Mouse (Mus musculus): ENCODE data around the gene Tmem163. TPM values are rescaled to one million over a fixed set of nuclear protein-coding genes. Genes with fewer than 3 reads are reported as not detected.

Tmem163 gene
- total and polyA plus RNA-seq, 3 experiments, result 4.5 to 10.0 (median 8.1) TPM

- Histone ChIP-seq H3K27me3 (replicated peaks) (no peaks in the 10 kb centered on the region), H3K9me3 (replicated peaks; ENCODE audit: low read length) (peaks cover 34% of the 10 kb centered on the region), H3K4me3 (replicated peaks in 1 of 3; ENCODE audit: low read depth in 2 of 3, low read length in 2 of 3, poor library complexity in 1 of 3) (peak overlapping the region in 1 of 3 experiments; percentile 59), H3K9ac (ENCODE audit: insufficient read depth, low read depth) (no peak overlapping the region), H3K36me3 (replicated peaks in 1 of 2; ENCODE audit: control insufficient read depth in 1 of 2, insufficient read depth in 1 of 2, low read length in 1 of 2) (peaks cover 0 to 32% of the 10 kb centered on the region in 2 experiments), H3K27ac (ENCODE audit: insufficient read depth, low read depth) (peak overlapping the region; percentile 93), H3K79me2 (replicated peaks; ENCODE audit: control insufficient read depth, extremely low read depth, insufficient read depth, poor library complexity, severe bottlenecking) (no peaks in the 10 kb centered on the region), H3K4me2 (ENCODE audit: insufficient read depth, low read depth, poor library complexity, severe bottlenecking) (no peak overlapping the region), H3K4me1 (ENCODE audit: control insufficient read depth in 1 of 2, insufficient read depth in 2 of 2) (peaks cover 34 to 51% of the 10 kb centered on the region in 2 experiments)
- TF ChIP-seq RCOR1 (conservative IDR thresholded peaks at IDR 0.05; ENCODE audit: low read depth, low read length), result 0 out of 2 replicates have a peak, but pooled peaks have one; percentile 36
- no peak for TF ChIP-seq MEF2A (IDR thresholded peaks at IDR 0.05; ENCODE audit: borderline replicate concordance, low read depth, low read length)
- TF ChIP-seq POLR2A (IDR thresholded peaks at IDR 0.05; ENCODE audit: low read depth, low read length), result peak; percentile 8; the same call in 1 of the 2 replicates
- no peak for DNase-seq (ENCODE audit: extremely low read depth)
- in situ Hi-C loops (cut with MboI; ENCODE audit: low pct_ligation_motif_present, low pct_unique_long_range_greater_than_20kb, low sequenced_read_pairs), result no loop called here
- dilution Hi-C loops (cut with MboI; ENCODE audit: extremely low pct_ligation_motif_present, extremely low pct_unique_long_range_greater_than_20kb, low sequenced_read_pairs), result no loop called here
Measured at GRCm38 (mm10) chr1:127514888-127515287, 164.5 kb downstream of the Tmem163 start.

GRCm38 (mm10) chr1:127514479-127514878, 164.9 kb downstream of the Tmem163 start:
- DNase-seq (ENCODE audit: extremely low read depth), result peak; percentile 97
- dilution Hi-C loops (cut with MboI; ENCODE audit: extremely low pct_ligation_motif_present, extremely low pct_unique_long_range_greater_than_20kb, low sequenced_read_pairs) (no loop called here), in situ Hi-C loops (cut with MboI; ENCODE audit: low pct_ligation_motif_present, low pct_unique_long_range_greater_than_20kb, low sequenced_read_pairs) (no loop called here)
- H3K4me3 ChIP-seq (replicated peaks in 1 of 3; ENCODE audit: low read depth in 2 of 3, low read length in 2 of 3, poor library complexity in 1 of 3), result no peak overlapping the region
- H3K4me2 ChIP-seq (ENCODE audit: insufficient read depth, low read depth, poor library complexity, severe bottlenecking), result peak overlapping the region; percentile 8; the same call in 1 of the 2 replicates
- no peak overlapping the region for H3K9ac ChIP-seq (ENCODE audit: insufficient read depth, low read depth)
- H3K27me3 ChIP-seq (replicated peaks), result no peaks in the 10 kb centered on the region
- peaks cover 33 to 51% of the 10 kb centered on the region in 2 experiments for H3K4me1 ChIP-seq (ENCODE audit: control insufficient read depth in 1 of 2, insufficient read depth in 2 of 2)
- peaks cover 33% of the 10 kb centered on the region for H3K9me3 ChIP-seq (replicated peaks; ENCODE audit: low read length)
- H3K79me2 ChIP-seq (replicated peaks; ENCODE audit: control insufficient read depth, extremely low read depth, insufficient read depth, poor library complexity, severe bottlenecking), result no peaks in the 10 kb centered on the region
- H3K27ac ChIP-seq (ENCODE audit: insufficient read depth, low read depth), result peak overlapping the region; percentile 92
- peaks cover 0 to 31% of the 10 kb centered on the region in 2 experiments for H3K36me3 ChIP-seq (replicated peaks in 1 of 2; ENCODE audit: control insufficient read depth in 1 of 2, insufficient read depth in 1 of 2, low read length in 1 of 2)
- TF ChIP-seq JUND (conservative IDR thresholded peaks at IDR 0.05; ENCODE audit: low read depth, low read length) (no peak), NRF1 (IDR thresholded peaks at IDR 0.05; ENCODE audit: low read depth, low read length) (no peak), EP300 (IDR thresholded peaks at IDR 0.05; ENCODE audit: low read length) (peak; percentile 93), PAX5 (IDR thresholded peaks at IDR 0.05; ENCODE audit: low read length) (no peak), RAD21 (IDR thresholded peaks at IDR 0.05; ENCODE audit: low read depth, low read length) (no peak), MAX (IDR thresholded peaks at IDR 0.05; ENCODE audit: low read length) (0 out of 2 replicates have a peak, but pooled peaks have one; percentile 6), UBTF (IDR thresholded peaks at IDR 0.05; ENCODE audit: low read depth, low read length) (0 out of 2 replicates have a peak, but pooled peaks have one; percentile 50), ZMIZ1 (IDR thresholded peaks at IDR 0.05; ENCODE audit: low read depth, low read length) (peak; percentile 57; the same call in 1 of the 2 replicates), ZKSCAN1 (IDR thresholded peaks at IDR 0.05; ENCODE audit: borderline replicate concordance, low read depth, low read length) (no peak), MAFK (IDR thresholded peaks at IDR 0.05; ENCODE audit: insufficient replicate concordance, low read length) (peak; percentile 77), CHD2 (IDR thresholded peaks at IDR 0.05; ENCODE audit: low read length) (peak; percentile 52; the same call in 1 of the 2 replicates), MAZ (IDR thresholded peaks at IDR 0.05; ENCODE audit: low read depth, low read length) (peak; percentile 94), POLR2A (IDR thresholded peaks at IDR 0.05; ENCODE audit: low read depth, low read length) (peak; percentile 39), KAT2A (IDR thresholded peaks at IDR 0.05; ENCODE audit: insufficient replicate concordance, low read length) (no peak), ZNF384 (IDR thresholded peaks at IDR 0.05; ENCODE audit: low read depth, low read length) (peak; percentile 82), CHD1 (IDR thresholded peaks at IDR 0.05; ENCODE audit: low read depth, low read length) (no peak), USF2 (conservative IDR thresholded peaks at IDR 0.05; ENCODE audit: low read depth, low read length) (no peak; the same call in 1 of the 2 replicates), HCFC1 (IDR thresholded peaks at IDR 0.05; ENCODE audit: low read depth, low read length) (no peak), E2F4 (IDR thresholded peaks at IDR 0.05; ENCODE audit: insufficient replicate concordance, low read depth, low read length) (no peak), SIN3A (IDR thresholded peaks at IDR 0.05; ENCODE audit: low read length) (peak; percentile 84; the same call in 1 of the 2 replicates), TCF12 (IDR thresholded peaks at IDR 0.05; ENCODE audit: low read depth, low read length) (peak; percentile 97), ETS1 (conservative IDR thresholded peaks at IDR 0.05; ENCODE audit: low read depth, low read length) (peak; percentile 99), TBP (conservative IDR thresholded peaks at IDR 0.05; ENCODE audit: low read depth, low read length) (0 out of 2 replicates have a peak, but pooled peaks have one; percentile 39), NELFE (IDR thresholded peaks at IDR 0.05; ENCODE audit: low read depth, low read length) (no peak), MEF2A (IDR thresholded peaks at IDR 0.05; ENCODE audit: borderline replicate concordance, low read depth, low read length) (peak; percentile 92), MXI1 (IDR thresholded peaks at IDR 0.05; ENCODE audit: low read depth, low read length) (no peak), SMC3 (IDR thresholded peaks at IDR 0.05; ENCODE audit: low read depth, low read length) (no peak), MYC (IDR thresholded peaks at IDR 0.05; ENCODE audit: low read depth, low read length) (0 out of 2 replicates have a peak, but pooled peaks have one; percentile 16), JUN (IDR thresholded peaks at IDR 0.05; ENCODE audit: insufficient read depth, low read depth, low read length) (no peak), ZC3H11A (IDR thresholded peaks at IDR 0.05; ENCODE audit: low read depth, low read length) (no peak), USF1 (IDR thresholded peaks at IDR 0.05; ENCODE audit: low read depth, low read length) (no peak)
